Mouse (Mus musculus) intestine, embryonic 16.5 days (tissue): ENCODE measurements around the gene Xrcc1. TPM values are rescaled to one million over a fixed set of nuclear protein-coding genes. Genes with fewer than 3 reads are reported as not detected.
A peak's percentile ranks its signal among the peaks of the same experiment; 100 is the strongest.

Experiments used
- ATAC-seq: fragments of 200-750 bp; cut with Nextera tagmentation; 2 replicates; pipeline ENCODE4 v1.8.0; 2017; ENCODE audit warnings: moderate TSS enrichment, moderate library complexity
- H3K27ac ChIP-seq: fragments of 300-500 bp; sonication (generic); 2 replicates; pipeline ENCODE4 v1.5.1; 2014; ENCODE audit warnings: mild to moderate bottlenecking, low read length
- H3K27me3 ChIP-seq: fragments of 300-500 bp; sonication (generic); replicated peaks from 2 replicates; pipeline ENCODE4 v1.6.1; 2014; ENCODE audit warnings: low read length, control low read depth, mixed read lengths; ENCODE audit not compliant: control insufficient read depth, insufficient read depth
- H3K36me3 ChIP-seq: fragments of 300-500 bp; sonication (generic); 2 replicates; pipeline ENCODE4 v1.6.1; 2014; ENCODE audit warnings: low read length, control low read depth; ENCODE audit not compliant: control insufficient read depth, insufficient read depth
- H3K4me1 ChIP-seq: fragments of 300-500 bp; sonication (generic); 2 replicates; pipeline ENCODE4 v1.6.1; 2014; ENCODE audit warnings: low read length, control low read depth, mixed read lengths; ENCODE audit not compliant: control insufficient read depth, insufficient read depth
- H3K4me2 ChIP-seq: fragments of 300-500 bp; sonication (generic); 2 replicates; pipeline ENCODE4 v1.6.1; 2014; ENCODE audit warnings: low read depth, low read length, control low read depth
- H3K4me3 ChIP-seq: fragments of 300-500 bp; sonication (generic); 2 replicates; pipeline ENCODE4 v1.5.1; 2014; ENCODE audit warnings: mild to moderate bottlenecking, low read length
- H3K9ac ChIP-seq: fragments of 300-500 bp; sonication (generic); 2 replicates; pipeline ENCODE4 v1.6.1; 2014; ENCODE audit warnings: low read depth, low read length
- H3K9me3 ChIP-seq: fragments of 300-500 bp; sonication (generic); 2 replicates; pipeline ENCODE4 v1.6.1; 2016; ENCODE audit warnings: low read length, control low read depth; ENCODE audit not compliant: control insufficient read depth
- WGBS: fragments of 180-500 bp; shearing (Covaris S2); extraction: QIAGEN DNeasy Blood & Tissue Kit; methylation state at CpG from one replicate; pipeline ENCODE4 v1.1.7; 2014; 5-methylcytosine and 5-hydroxymethylcytosine counted together
- polyA plus RNA-seq: library from polyadenylated mRNA; unstranded; fragments of >200 nt; fragmentation: Nextera tagmentation; extraction: Ambion mirVana; gene quantifications from 2 replicates; pipeline ENCODE4 v1.2.1, GENCODE M21; 2015

The Xrcc1 gene
- polyA plus RNA-seq, 1 experiment from 2014 or later: 88.1 TPM

- no peaks in the 10 kb centered on the region for H3K27me3 ChIP-seq
- 56% methylated on average over 5 of the region's 5 CpGs for WGBS
These were observed 45.6 kb downstream of the Xrcc1 start for GRCm38 (mm10) chr7:24591735-24592134.

GRCm38 (mm10) chr7:24592163-24592562 lies 46.1 kb downstream of the Xrcc1 start:
- H3K27me3 ChIP-seq: no peaks in the 10 kb centered on the region
- no peaks in the 10 kb centered on the region for H3K36me3 ChIP-seq
- H3K4me1 ChIP-seq: peaks cover 23% of the 10 kb centered on the region
- no peaks in the 10 kb centered on the region for H3K9me3 ChIP-seq
- 55% methylated on average over 4 of the region's 4 CpGs for WGBS
- no peak overlapping the region for H3K4me2 ChIP-seq
- ATAC-seq: no peak
- H3K9ac ChIP-seq: no peak overlapping the region
- H3K4me3 ChIP-seq: no peak overlapping the region
- H3K27ac ChIP-seq: no peak overlapping the region

More at GRCm38 (mm10) chr7:24591735-24592134, 45.6 kb downstream of the Xrcc1 start:
- no peak overlapping the region for H3K9ac ChIP-seq
- H3K4me1 ChIP-seq: peaks cover 27% of the 10 kb centered on the region
- no peak overlapping the region for H3K4me3 ChIP-seq
- H3K36me3 ChIP-seq: no peaks in the 10 kb centered on the region
- ATAC-seq: no peak
- H3K4me2 ChIP-seq: no peak overlapping the region
- H3K9me3 ChIP-seq: no peaks in the 10 kb centered on the region
- no peak overlapping the region for H3K27ac ChIP-seq

- H3K27me3 ChIP-seq: no peaks in the 10 kb centered on the region
- 80% methylated on average over 6 of the region's 6 CpGs for WGBS
- H3K4me1 ChIP-seq: peaks cover 17% of the 10 kb centered on the region
- no peaks in the 10 kb centered on the region for H3K36me3 ChIP-seq
- H3K27ac ChIP-seq: no peak overlapping the region
- ATAC-seq: no peak
- H3K4me2 ChIP-seq: no peak overlapping the region
- H3K9ac ChIP-seq: no peak overlapping the region
- no peaks in the 10 kb centered on the region for H3K9me3 ChIP-seq
- no peak overlapping the region for H3K4me3 ChIP-seq
These were observed 46.7 kb downstream of the Xrcc1 start for GRCm38 (mm10) chr7:24592781-24593180.

- Histone ChIP-seq H3K4me2 (peak overlapping the region; percentile 83), H3K4me3 (peak overlapping the region; percentile 64), H3K9ac (peak overlapping the region; percentile 72), H3K27me3 (no peaks in the 10 kb centered on the region), H3K4me1 (peaks cover 12% of the 10 kb centered on the region), H3K27ac (peak overlapping the region; percentile 51), H3K9me3 (no peaks in the 10 kb centered on the region), H3K36me3 (no peaks in the 10 kb centered on the region)
- 2% methylated on average over 38 of the region's 39 CpGs for WGBS
- peak; percentile 93 for ATAC-seq
These were observed 47.7 kb downstream of the Xrcc1 start for GRCm38 (mm10) chr7:24593621-24594308.

- Histone ChIP-seq H3K27ac (no peak overlapping the region), H3K27me3 (no peaks in the 10 kb centered on the region), H3K4me1 (peaks cover 13% of the 10 kb centered on the region), H3K9ac (peak overlapping the region; percentile 72), H3K36me3 (no peaks in the 10 kb centered on the region), H3K4me3 (peak overlapping the region; percentile 64), H3K9me3 (no peaks in the 10 kb centered on the region), H3K4me2 (peak overlapping the region; percentile 83)
- ATAC-seq: peak; percentile 6; the same call in 1 of the 2 replicates
- WGBS: 4% methylated on average over 13 of the region's 13 CpGs
These were observed 48.3 kb downstream of the Xrcc1 start for GRCm38 (mm10) chr7:24594309-24594803.

- ATAC-seq: no peak
- Histone ChIP-seq H3K4me2 (no peak overlapping the region), H3K9me3 (no peaks in the 10 kb centered on the region), H3K4me3 (no peak overlapping the region), H3K9ac (no peak overlapping the region), H3K4me1 (peaks cover 15% of the 10 kb centered on the region), H3K27me3 (no peaks in the 10 kb centered on the region), H3K27ac (no peak overlapping the region), H3K36me3 (no peaks in the 10 kb centered on the region)
- WGBS: 80% methylated on average over 2 of the region's 2 CpGs
These were observed 49.4 kb downstream of the Xrcc1 start for GRCm38 (mm10) chr7:24595464-24595863.

GRCm38 (mm10) chr7:24598121-24598520 lies 52.0 kb downstream of the Xrcc1 start:
- no peak overlapping the region for H3K4me3 ChIP-seq
- no peaks in the 10 kb centered on the region for H3K27me3 ChIP-seq
- H3K4me1 ChIP-seq: peaks cover 15% of the 10 kb centered on the region
- WGBS: 71% methylated on average over 4 of the region's 4 CpGs
- H3K27ac ChIP-seq: no peak overlapping the region
- H3K9me3 ChIP-seq: no peaks in the 10 kb centered on the region
- no peak overlapping the region for H3K4me2 ChIP-seq
- no peaks in the 10 kb centered on the region for H3K36me3 ChIP-seq
- no peak overlapping the region for H3K9ac ChIP-seq
- ATAC-seq: no peak

- Histone ChIP-seq H3K36me3 (no peaks in the 10 kb centered on the region), H3K27ac (no peak overlapping the region), H3K27me3 (no peaks in the 10 kb centered on the region), H3K9me3 (no peaks in the 10 kb centered on the region), H3K4me2 (no peak overlapping the region), H3K4me1 (peaks cover 12% of the 10 kb centered on the region), H3K9ac (no peak overlapping the region), H3K4me3 (no peak overlapping the region)
- no peak; the same call in 1 of the 2 replicates for ATAC-seq
- 69% methylated on average over 15 of the region's 15 CpGs for WGBS
These were observed 53.4 kb downstream of the Xrcc1 start for GRCm38 (mm10) chr7:24599211-24600067.

- H3K36me3 ChIP-seq: no peaks in the 10 kb centered on the region
- WGBS: 5% methylated on average over 13 of the region's 13 CpGs
- ATAC-seq: peak; percentile 90
- peaks cover 3% of the 10 kb centered on the region; the same call in 1 of the 2 replicates for H3K4me1 ChIP-seq
- H3K27me3 ChIP-seq: no peaks in the 10 kb centered on the region
- H3K27ac ChIP-seq: no peak overlapping the region
- H3K4me3 ChIP-seq: no peak overlapping the region
- no peaks in the 10 kb centered on the region for H3K9me3 ChIP-seq
- no peak overlapping the region for H3K9ac ChIP-seq
- peak overlapping the region; percentile 36; the same call in 1 of the 2 replicates for H3K4me2 ChIP-seq
These were observed 55.0 kb downstream of the Xrcc1 start for GRCm38 (mm10) chr7:24600941-24601597.
